Mouse (Mus musculus) MEL (cell line): ENCODE data around the gene Fdps. TPM values are rescaled to one million over a fixed set of nuclear protein-coding genes. Genes with fewer than 3 reads are reported as not detected.

Source experiments
- DNase-seq: peaks from one replicate; pipeline ENCODE4 v3.0.0; 2011; ENCODE audit warnings: low read depth, low spot score
- H3K27ac ChIP-seq: 2 replicates; pipeline ENCODE4 v1.5.1; 2012; ENCODE audit warnings: low read depth, mild to moderate bottlenecking, control low read depth, low read length, moderate library complexity; ENCODE audit not compliant: control insufficient read depth
- H3K27me3 ChIP-seq, 2 experiments: fragments of 150-350 bp in 1 of 2; sonication (generic) in 1 of 2; 2 replicates each; pipeline ENCODE4 v1.6.1; 2012; ENCODE audit warnings: low read length in 2 of 2, mild to moderate bottlenecking in 2 of 2, improper control_type of control experiment in 1 of 2, moderate library complexity in 1 of 2; ENCODE audit not compliant: insufficient read depth in 2 of 2, control insufficient read depth in 1 of 2
- H3K36me3 ChIP-seq, 2 experiments: 2 replicates each; pipeline ENCODE4 v1.6.1; 2012 to 2014; ENCODE audit warnings: low read length in 2 of 2, improper control_type of control experiment in 1 of 2, inconsistent platforms in 1 of 2, mild to moderate bottlenecking in 1 of 2; ENCODE audit not compliant: insufficient read depth in 2 of 2, control insufficient read depth in 1 of 2
- H3K4me1 ChIP-seq, 2 experiments: fragments of 150-350 bp in 1 of 2; sonication (generic) in 1 of 2; 2 replicates each; pipeline ENCODE4 v1.6.1; 2012; ENCODE audit warnings: low read length in 2 of 2, improper control_type of control experiment in 1 of 2, mild to moderate bottlenecking in 1 of 2; ENCODE audit not compliant: insufficient read depth in 2 of 2, control insufficient read depth in 1 of 2
- H3K4me3 ChIP-seq, 2 experiments: fragments of 150-350 bp in 1 of 2; sonication (generic) in 1 of 2; 2 replicates each; pipeline ENCODE4 v1.5.1; 2012; ENCODE audit warnings: low read depth in 2 of 2, low read length in 2 of 2, mild to moderate bottlenecking in 2 of 2, moderate library complexity in 2 of 2, control low read depth in 1 of 2, improper control_type of control experiment in 1 of 2; ENCODE audit not compliant: control insufficient read depth in 1 of 2, insufficient read depth in 1 of 2
- H3K79me2 ChIP-seq: 2 replicates; pipeline ENCODE4 v1.6.1; 2012; ENCODE audit warnings: mild to moderate bottlenecking, low read length, moderate library complexity; ENCODE audit not compliant: control insufficient read depth, poor library complexity, insufficient read depth
- H3K9ac ChIP-seq: 2 replicates; pipeline ENCODE4 v1.6.1; 2012; ENCODE audit warnings: low read depth, mild to moderate bottlenecking, control low read depth, low read length, moderate library complexity; ENCODE audit not compliant: control insufficient read depth, poor library complexity, severe bottlenecking
- H3K9me3 ChIP-seq: fragments of 150-350 bp; sonication (generic); replicated peaks from 2 replicates; pipeline ENCODE4 v1.6.1; 2012; ENCODE audit warnings: mild to moderate bottlenecking, low read length, improper control_type of control experiment, moderate library complexity; ENCODE audit not compliant: insufficient read depth
- BHLHE40 ChIP-seq: IDR thresholded peaks from 2 replicates; pipeline ENCODE4 v1.6.1; 2012; ENCODE audit warnings: low read depth, mild to moderate bottlenecking, inconsistent platforms, low read length, improper control_type of control experiment, borderline replicate concordance
- CHD1 ChIP-seq: IDR thresholded peaks from 2 replicates; pipeline ENCODE4 v1.6.1; 2012; ENCODE audit warnings: low read depth, mild to moderate bottlenecking, inconsistent platforms, low read length, improper control_type of control experiment
- CTCF ChIP-seq, 3 experiments: IDR thresholded peaks in 2 of 3; conservative IDR thresholded peaks in 1 of 3; 2 replicates each; pipeline ENCODE4 v1.5.1; 2011 to 2012; ENCODE audit warnings: low read length in 3 of 3, low read depth in 2 of 3, mild to moderate bottlenecking in 2 of 3, improper control_type of control experiment in 1 of 3, inconsistent platforms in 1 of 3, mixed read lengths in 1 of 3, moderate library complexity in 1 of 3; ENCODE audit not compliant: control insufficient read depth in 1 of 3, insufficient read depth in 1 of 3, poor library complexity in 1 of 3, severe bottlenecking in 1 of 3
- E2F4 ChIP-seq: IDR thresholded peaks from 2 replicates; pipeline ENCODE4 v1.6.1; 2011; ENCODE audit warnings: low read depth, low read length, improper control_type of control experiment, borderline replicate concordance
- ELF1 ChIP-seq: IDR thresholded peaks from 2 replicates; pipeline ENCODE4 v1.6.1; 2014; ENCODE audit warnings: low read depth, mild to moderate bottlenecking, inconsistent platforms, low read length, improper control_type of control experiment, moderate library complexity
- EP300 ChIP-seq, 2 experiments: IDR thresholded peaks; 2 replicates each; pipeline ENCODE4 v1.6.1; 2011; ENCODE audit warnings: improper control_type of control experiment in 2 of 2, low read length in 2 of 2, low read depth in 1 of 2, mild to moderate bottlenecking in 1 of 2
- ETS1 ChIP-seq: IDR thresholded peaks from 2 replicates; pipeline ENCODE4 v1.6.1; 2012; ENCODE audit warnings: low read depth, mild to moderate bottlenecking, inconsistent platforms, low read length, improper control_type of control experiment, moderate library complexity
- GABPA ChIP-seq: IDR thresholded peaks from 2 replicates; pipeline ENCODE4 v1.6.1; 2012; ENCODE audit warnings: low read depth, mild to moderate bottlenecking, inconsistent platforms, low read length, improper control_type of control experiment, moderate library complexity
- GATA1 ChIP-seq: IDR thresholded peaks from 2 replicates; pipeline ENCODE4 v1.6.1; 2011; ENCODE audit warnings: low read depth, low read length, improper control_type of control experiment
- HCFC1 ChIP-seq: IDR thresholded peaks from 2 replicates; pipeline ENCODE4 v1.6.1; 2012; ENCODE audit warnings: low read depth, mild to moderate bottlenecking, inconsistent platforms, low read length, improper control_type of control experiment, moderate library complexity
- JUND ChIP-seq: IDR thresholded peaks from 2 replicates; pipeline ENCODE4 v1.6.1; 2011; ENCODE audit warnings: low read depth, mild to moderate bottlenecking, improper control_type of control experiment, low read length
- KAT2A ChIP-seq: conservative IDR thresholded peaks from 2 replicates; pipeline ENCODE4 v1.6.1; 2012; ENCODE audit warnings: low read depth, low read length, improper control_type of control experiment, inconsistent platforms
- MAFK ChIP-seq: IDR thresholded peaks from 2 replicates; pipeline ENCODE4 v1.6.1; 2011; ENCODE audit warnings: low read depth, mild to moderate bottlenecking, low read length, improper control_type of control experiment, borderline replicate concordance
- MAX ChIP-seq: IDR thresholded peaks from 2 replicates; pipeline ENCODE4 v1.6.1; 2011; ENCODE audit warnings: low read length, improper control_type of control experiment
- MEF2A ChIP-seq: IDR thresholded peaks from 2 replicates; pipeline ENCODE4 v1.6.1; 2014; ENCODE audit warnings: low read depth, mild to moderate bottlenecking, inconsistent platforms, low read length, improper control_type of control experiment; ENCODE audit not compliant: poor library complexity, insufficient replicate concordance, severe bottlenecking; ENCODE audit errors: extremely low read depth
- MXI1 ChIP-seq: IDR thresholded peaks from 2 replicates; pipeline ENCODE4 v1.6.1; 2011; ENCODE audit warnings: mild to moderate bottlenecking, low read depth, low read length, improper control_type of control experiment
- MYB ChIP-seq: IDR thresholded peaks from 2 replicates; pipeline ENCODE4 v1.6.1; 2011; ENCODE audit warnings: mild to moderate bottlenecking, low read depth, low read length, improper control_type of control experiment
- NELFE ChIP-seq: IDR thresholded peaks from 2 replicates; pipeline ENCODE4 v1.6.1; 2011; ENCODE audit warnings: low read depth, low read length, improper control_type of control experiment
- NRF1 ChIP-seq: IDR thresholded peaks from 2 replicates; pipeline ENCODE4 v1.6.1; 2014; ENCODE audit warnings: low read depth, mild to moderate bottlenecking, inconsistent platforms, low read length, improper control_type of control experiment, moderate library complexity; ENCODE audit not compliant: poor library complexity, insufficient read depth, severe bottlenecking
- POLR2A ChIP-seq, 2 experiments: IDR thresholded peaks; 2 replicates each; pipeline ENCODE4 v1.6.1; 2011 to 2012; ENCODE audit warnings: low read length in 2 of 2, mild to moderate bottlenecking in 2 of 2, control low read depth in 1 of 2, improper control_type of control experiment in 1 of 2, low read depth in 1 of 2, moderate library complexity in 1 of 2; ENCODE audit not compliant: control insufficient read depth in 1 of 2, insufficient read depth in 1 of 2, poor library complexity in 1 of 2
- POLR2AphosphoS2 ChIP-seq: IDR thresholded peaks from 2 replicates; pipeline ENCODE4 v1.6.1; 2011; ENCODE audit warnings: low read length, improper control_type of control experiment
- RCOR1 ChIP-seq: IDR thresholded peaks from 2 replicates; pipeline ENCODE4 v1.6.1; 2012; ENCODE audit warnings: low read depth, mild to moderate bottlenecking, inconsistent platforms, low read length, improper control_type of control experiment
- SIN3A ChIP-seq: IDR thresholded peaks from 2 replicates; pipeline ENCODE4 v1.6.1; 2012; ENCODE audit warnings: low read length, improper control_type of control experiment, inconsistent platforms
- SMC3 ChIP-seq: IDR thresholded peaks from 2 replicates; pipeline ENCODE4 v1.6.1; 2011; ENCODE audit warnings: low read depth, low read length, improper control_type of control experiment
- TAL1 ChIP-seq: IDR thresholded peaks from 2 replicates; pipeline ENCODE4 v1.6.1; 2012; ENCODE audit warnings: mild to moderate bottlenecking, inconsistent platforms, low read length, moderate library complexity, mixed read lengths
- TBP ChIP-seq: IDR thresholded peaks from 2 replicates; pipeline ENCODE4 v1.8.0; 2011; ENCODE audit warnings: low read depth, low read length, improper control_type of control experiment
- TCF12 ChIP-seq: IDR thresholded peaks from 2 replicates; pipeline ENCODE4 v1.6.1; 2014; ENCODE audit warnings: low read depth, mild to moderate bottlenecking, inconsistent platforms, low read length, improper control_type of control experiment, moderate library complexity
- UBTF ChIP-seq: IDR thresholded peaks from 2 replicates; pipeline ENCODE4 v1.6.1; 2012; ENCODE audit warnings: low read depth, mild to moderate bottlenecking, inconsistent platforms, low read length, improper control_type of control experiment, moderate library complexity, borderline replicate concordance; ENCODE audit not compliant: insufficient read depth
- ZC3H11A ChIP-seq: IDR thresholded peaks from 2 replicates; pipeline ENCODE4 v1.6.1; 2012; ENCODE audit warnings: low read depth, mild to moderate bottlenecking, inconsistent platforms, low read length, improper control_type of control experiment
- ZKSCAN1 ChIP-seq: IDR thresholded peaks from 2 replicates; pipeline ENCODE4 v1.6.1; 2012; ENCODE audit warnings: low read depth, mild to moderate bottlenecking, inconsistent platforms, low read length, improper control_type of control experiment, moderate library complexity
- ZMIZ1 ChIP-seq: IDR thresholded peaks from 2 replicates; pipeline ENCODE4 v1.6.1; 2012; ENCODE audit warnings: low read depth, mild to moderate bottlenecking, inconsistent platforms, low read length, improper control_type of control experiment, moderate library complexity
- ZNF384 ChIP-seq: IDR thresholded peaks from 2 replicates; pipeline ENCODE4 v1.6.1; 2012; ENCODE audit warnings: low read depth, mild to moderate bottlenecking, inconsistent platforms, low read length, improper control_type of control experiment
- polyA plus RNA-seq, 2 experiments: library from polyadenylated mRNA; stranded (reverse) in 1 of 2; unstranded in 1 of 2; fragments of >175 nt in 1 of 2; fragments of >200 nt in 1 of 2; gene quantifications; 2 replicates each; pipeline versions ENCODE4 v1.2.1 to v1.2.4; 2012; ENCODE audit warnings: low replicate concordance in 2 of 2, low read depth in 1 of 2; ENCODE audit not compliant: insufficient read length in 2 of 2, insufficient read depth in 1 of 2, missing spikeins in 1 of 2
- total RNA-seq: library from RNA; depleted of rRNA; stranded (reverse); fragments of 300-350 nt; gene quantifications from 2 replicates; pipeline ENCODE4 v1.2.3, GENCODE M21; 2012

Gene Fdps
- total and polyA plus RNA-seq, 3 experiments: 226 to 267 TPM; not detected in 1

- TF ChIP-seq KAT2A: no peak
- peak; percentile 77 for TF ChIP-seq TBP
- TF ChIP-seq ZNF384: no peak
- 0 out of 2 replicates have a peak, but pooled peaks have one; percentile 47 for TF ChIP-seq ELF1
- no peak for TF ChIP-seq E2F4
- TF ChIP-seq MAX: peak; percentile 30; the same call in 1 of the 2 replicates
- no peak for TF ChIP-seq ZKSCAN1
- TF ChIP-seq UBTF: no peak
- no peak for TF ChIP-seq MYB
- TF ChIP-seq POLR2A (IDR thresholded peaks at IDR 0.05; ENCODE audit: control insufficient read depth in 1 of 2, insufficient read depth in 1 of 2, low read depth in 1 of 2, low read length in 2 of 2, poor library complexity in 1 of 2): peak in 1 of 2 experiments; percentile 43; a peak in 1 of 4 replicates
- peak; percentile 42; the same call in 1 of the 2 replicates for TF ChIP-seq GATA1
- no peak for TF ChIP-seq NELFE
- TF ChIP-seq BHLHE40: no peak
- TF ChIP-seq ZMIZ1: no peak
- no peak for TF ChIP-seq SMC3
- TF ChIP-seq, all 39 proteins: peak for 10
These were observed 5.1 kb upstream of the Fdps start (continued) for GRCm38 (mm10) chr3:89106881-89107280.

GRCm38 (mm10) chr3:89103291-89103595 lies 1.5 kb upstream of the Fdps start:
- no peaks in the 10 kb centered on the region for H3K9me3 ChIP-seq
- peaks cover 16 to 21% of the 10 kb centered on the region in 2 experiments for H3K4me1 ChIP-seq
- H3K79me2 ChIP-seq: peaks cover 10% of the 10 kb centered on the region
- DNase-seq: peak; percentile 88
- H3K9ac ChIP-seq: peak overlapping the region; percentile 63
- TF ChIP-seq ZNF384: no peak
- TF ChIP-seq UBTF: 0 out of 2 replicates have a peak, but pooled peaks have one; percentile 4
- TF ChIP-seq CHD1: 0 out of 2 replicates have a peak, but pooled peaks have one; percentile 40
- TF ChIP-seq ELF1: no peak
- TF ChIP-seq CTCF (IDR thresholded peaks at IDR 0.05 in 2 of 3, conservative IDR thresholded peaks at IDR 0.05 in 1 of 3; ENCODE audit: control insufficient read depth in 1 of 3, insufficient read depth in 1 of 3, low read depth in 2 of 3, low read length in 3 of 3, poor library complexity in 1 of 3, severe bottlenecking in 1 of 3): no peak
- TF ChIP-seq EP300 (IDR thresholded peaks at IDR 0.05; ENCODE audit: low read depth in 1 of 2, low read length in 2 of 2): peak; percentile 15 to 81; a peak in 2 of 4 replicates
- peak; percentile 51; the same call in 1 of the 2 replicates for TF ChIP-seq TBP
- peak; percentile 57; the same call in 1 of the 2 replicates for TF ChIP-seq MAX
- peak; percentile 45; the same call in 1 of the 2 replicates for TF ChIP-seq HCFC1
- no peak for TF ChIP-seq NRF1
- peak; percentile 86 for TF ChIP-seq GATA1
- TF ChIP-seq POLR2AphosphoS2: peak; percentile 57; the same call in 1 of the 2 replicates
- TF ChIP-seq GABPA: no peak
- TF ChIP-seq RCOR1: peak; percentile 32; the same call in 1 of the 2 replicates
- TF ChIP-seq ETS1: peak; percentile 59
- TF ChIP-seq ZMIZ1: peak; percentile 61
- no peak for TF ChIP-seq MEF2A
- TF ChIP-seq TCF12: 0 out of 2 replicates have a peak, but pooled peaks have one; percentile 18
- TF ChIP-seq MXI1: no peak; the same call in 1 of the 2 replicates
- no peak for TF ChIP-seq ZC3H11A
- no peak for TF ChIP-seq TAL1
- TF ChIP-seq JUND: no peak
- TF ChIP-seq SIN3A: peak; percentile 69
- TF ChIP-seq KAT2A: no peak
- TF ChIP-seq NELFE: peak; percentile 64
- TF ChIP-seq MAFK: no peak
- H3K36me3 ChIP-seq: peaks cover 0 to 28% of the 10 kb centered on the region in 2 experiments; a peak in 3 of 4 replicates
- peak overlapping the region; percentile 38 to 51 for H3K4me3 ChIP-seq
- peak overlapping the region; percentile 71 for H3K27ac ChIP-seq
- H3K27me3 ChIP-seq: no peaks in the 10 kb centered on the region
